Mouse (Mus musculus) embryonic facial prominence, embryonic 12.5 days (tissue): ENCODE results near the gene Dnal4. TPM values are rescaled to one million over a fixed set of nuclear protein-coding genes. Genes with fewer than 3 reads are reported as not detected.

Experiments used
- ATAC-seq: fragments of 200-750 bp; cut with Nextera tagmentation; 2 replicates; pipeline ENCODE4 v1.8.0; 2017; ENCODE audit not compliant: insufficient number of reproducible peaks, insufficient read depth, low FRiP score, low TSS enrichment
- H3K27ac ChIP-seq: fragments of 300-500 bp; sonication (generic); 2 replicates; pipeline ENCODE4 v1.5.1; 2016; ENCODE audit warnings: mild to moderate bottlenecking
- H3K27me3 ChIP-seq: fragments of 300-500 bp; sonication (generic); 2 replicates; pipeline ENCODE4 v1.6.1; 2016; ENCODE audit warnings: mild to moderate bottlenecking, moderate library complexity
- H3K36me3 ChIP-seq: fragments of 300-500 bp; sonication (generic); 2 replicates; pipeline ENCODE4 v1.6.1; 2016; ENCODE audit warnings: mild to moderate bottlenecking
- H3K4me1 ChIP-seq: fragments of 300-500 bp; sonication (generic); 2 replicates; pipeline ENCODE4 v1.6.1; 2016
- H3K4me2 ChIP-seq: fragments of 300-500 bp; sonication (generic); replicated peaks from 2 replicates; pipeline ENCODE4 v1.6.1; 2016; ENCODE audit warnings: mild to moderate bottlenecking, moderate library complexity
- H3K4me3 ChIP-seq: fragments of 300-500 bp; sonication (generic); 2 replicates; pipeline ENCODE4 v1.5.1; 2016; ENCODE audit warnings: mild to moderate bottlenecking
- H3K9ac ChIP-seq: fragments of 300-500 bp; sonication (generic); 2 replicates; pipeline ENCODE4 v1.6.1; 2016; ENCODE audit warnings: mild to moderate bottlenecking, moderate library complexity
- H3K9me3 ChIP-seq: fragments of 300-500 bp; sonication (generic); 2 replicates; pipeline ENCODE4 v1.6.1; 2016; ENCODE audit warnings: mild to moderate bottlenecking, moderate library complexity
- WGBS: fragments of 180-500 bp; shearing (Covaris S2); methylation state at CpG from one replicate; pipeline ENCODE4 v1.1.7; 2016; 5-methylcytosine and 5-hydroxymethylcytosine counted together
- polyA plus RNA-seq: library from polyadenylated mRNA; unstranded; fragments of >200 nt; fragmentation: Nextera tagmentation; extraction: Ambion mirVana; gene quantifications from 2 replicates; pipeline ENCODE4 v1.2.1, GENCODE M21; 2016

The Dnal4 gene
- polyA plus RNA-seq, 1 experiment from 2014 or later = 70.3 TPM

DNA sequence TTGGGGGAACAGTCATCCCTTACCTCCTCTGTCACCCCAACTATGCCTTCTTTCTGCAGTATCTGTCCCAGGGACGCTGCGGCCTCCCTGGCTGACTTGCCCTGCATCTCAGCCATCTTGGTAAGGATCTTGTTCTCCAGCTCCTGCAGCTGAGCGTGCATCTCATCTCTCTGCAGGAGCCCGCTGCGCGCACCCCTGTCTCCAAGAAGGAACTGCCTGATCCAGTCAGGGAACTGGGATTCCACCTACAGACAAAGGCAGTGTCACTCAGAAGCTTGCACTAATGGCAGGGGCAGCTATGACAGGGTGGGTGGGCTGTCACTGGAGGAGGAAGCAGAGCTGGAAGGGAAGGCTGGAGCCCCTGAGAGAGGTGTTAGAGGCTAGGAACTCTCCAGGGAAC, 49.8 kb downstream of the Dnal4 start:
- 81% methylated on average over 6 of the region's 6 CpGs for WGBS
- Histone ChIP-seq H3K9ac (no peak overlapping the region), H3K27ac (no peak overlapping the region), H3K4me3 (no peak overlapping the region), H3K4me1 (no peaks in the 10 kb centered on the region), H3K4me2 (no peak overlapping the region), H3K27me3 (no peaks in the 10 kb centered on the region), H3K9me3 (no peaks in the 10 kb centered on the region), H3K36me3 (peaks cover 84% of the 10 kb centered on the region)
- no peak for ATAC-seq

DNA sequence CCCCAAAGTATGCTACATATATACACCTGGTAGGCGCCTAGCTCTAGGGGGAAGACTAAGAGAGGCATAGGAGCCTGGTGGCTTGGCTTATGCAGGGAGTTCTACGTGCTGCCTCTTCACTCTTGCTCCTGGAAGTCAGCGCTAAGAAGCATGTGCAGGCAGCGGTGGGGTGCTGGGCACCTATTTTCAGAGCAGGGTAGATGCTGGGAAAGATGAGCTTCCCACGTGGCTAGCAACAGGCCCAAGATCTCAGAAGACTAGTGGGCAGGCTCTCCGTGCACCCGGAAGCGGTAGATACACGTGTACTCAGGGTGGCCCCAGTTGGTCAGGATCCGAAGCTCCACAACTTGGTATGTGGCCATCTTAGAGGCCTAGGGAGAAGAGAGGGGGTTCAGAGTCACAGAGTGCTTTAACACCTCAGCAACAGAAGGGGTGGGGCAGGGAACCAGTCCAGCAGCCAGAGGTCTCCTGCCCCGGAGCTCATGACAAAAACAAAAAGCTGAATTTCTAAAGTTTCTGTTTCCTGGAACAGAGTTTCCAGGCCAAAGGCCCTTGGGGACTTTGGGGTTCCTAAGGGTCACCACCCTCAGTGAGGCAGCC, 52.4 kb downstream of the Dnal4 start:
- no peak for ATAC-seq
- Histone ChIP-seq H3K4me2 (no peak overlapping the region), H3K36me3 (peaks cover 79% of the 10 kb centered on the region), H3K4me3 (no peak overlapping the region), H3K27me3 (no peaks in the 10 kb centered on the region), H3K4me1 (no peaks in the 10 kb centered on the region; the same call in 1 of the 2 replicates), H3K27ac (no peak overlapping the region), H3K9ac (no peak overlapping the region), H3K9me3 (no peaks in the 10 kb centered on the region)
- WGBS = 88% methylated on average over 11 of the region's 11 CpGs

DNA sequence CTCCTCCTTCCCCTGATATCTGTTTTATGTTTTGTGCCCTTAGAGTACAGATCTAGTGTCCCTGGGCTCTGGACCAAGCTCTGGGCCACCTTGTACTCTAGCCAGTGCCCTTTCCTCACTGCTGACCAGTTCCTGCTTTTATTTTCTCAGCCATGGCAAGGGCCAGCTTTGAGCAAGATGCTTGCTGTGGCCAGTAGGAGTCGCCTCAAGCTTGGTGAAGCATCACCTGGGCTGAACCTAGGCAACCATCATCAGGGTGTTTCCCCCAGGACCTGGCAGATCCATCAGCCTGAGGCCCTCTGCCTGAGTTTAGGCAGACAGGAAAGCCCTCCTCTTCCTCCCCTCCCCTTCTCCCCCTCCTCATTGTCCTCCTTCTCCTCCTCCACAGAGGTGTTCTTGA, 54.2 kb downstream of the Dnal4 start:
- Histone ChIP-seq H3K9ac (no peak overlapping the region), H3K27ac (no peak overlapping the region), H3K36me3 (peaks cover 80% of the 10 kb centered on the region), H3K27me3 (no peaks in the 10 kb centered on the region), H3K4me1 (no peaks in the 10 kb centered on the region; the same call in 1 of the 2 replicates), H3K9me3 (no peaks in the 10 kb centered on the region), H3K4me3 (no peak overlapping the region), H3K4me2 (no peak overlapping the region)
- no peak for ATAC-seq
- 31% methylated on average over 1 of the region's 1 CpGs for WGBS

DNA sequence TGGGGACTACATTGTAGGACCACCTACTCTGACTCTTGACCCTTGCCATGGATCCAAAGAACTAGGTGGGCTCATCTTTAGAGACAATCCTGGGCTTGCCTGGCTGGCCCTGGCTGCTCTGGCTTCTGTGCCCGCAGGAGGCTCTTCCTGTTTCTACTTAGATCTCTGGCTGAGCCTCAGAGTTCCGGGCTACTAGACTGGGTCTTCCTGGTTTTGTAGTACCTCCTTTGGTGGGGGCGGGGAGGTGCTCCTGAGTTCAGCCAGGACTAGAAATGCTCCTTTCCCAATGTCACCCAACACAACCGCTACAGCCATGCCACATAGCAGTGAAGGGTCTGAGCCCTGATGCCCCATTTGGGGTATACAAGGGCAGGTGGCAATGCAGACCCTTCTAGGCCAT, 56.9 kb downstream of the Dnal4 start:
- H3K9ac ChIP-seq = no peak overlapping the region
- H3K27me3 ChIP-seq = no peaks in the 10 kb centered on the region
- no peak for ATAC-seq
- H3K4me3 ChIP-seq = no peak overlapping the region
- no peak overlapping the region for H3K4me2 ChIP-seq
- 80% methylated on average over 4 of the region's 4 CpGs for WGBS
- H3K9me3 ChIP-seq = no peaks in the 10 kb centered on the region
- peaks cover 77% of the 10 kb centered on the region for H3K36me3 ChIP-seq
- H3K27ac ChIP-seq = no peak overlapping the region; the same call in 1 of the 2 replicates
- no peaks in the 10 kb centered on the region; the same call in 1 of the 2 replicates for H3K4me1 ChIP-seq

DNA sequence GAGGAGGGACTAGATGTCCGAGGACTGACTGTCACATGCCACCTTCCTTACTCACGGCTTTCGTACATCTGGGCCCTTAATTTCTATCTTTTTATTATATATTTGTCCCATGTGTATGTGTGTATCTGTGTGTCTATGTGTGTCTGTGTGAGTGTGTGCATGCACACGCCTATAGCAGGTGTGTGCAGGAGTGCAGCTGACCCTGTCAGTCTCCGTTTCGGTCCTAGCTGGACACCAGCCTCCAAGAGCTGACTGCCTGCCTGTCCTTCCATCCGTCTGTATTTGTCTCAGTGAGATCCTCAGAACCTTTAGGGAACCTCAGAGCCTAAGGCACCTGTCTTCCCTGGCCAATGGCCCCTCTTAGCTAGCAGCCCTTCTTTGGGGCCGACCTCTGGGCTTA, 57.4 kb downstream of the Dnal4 start:
- Histone ChIP-seq H3K27me3 (no peaks in the 10 kb centered on the region), H3K27ac (no peak overlapping the region), H3K9ac (no peak overlapping the region), H3K4me2 (no peak overlapping the region), H3K9me3 (no peaks in the 10 kb centered on the region), H3K4me3 (no peak overlapping the region), H3K36me3 (peaks cover 77% of the 10 kb centered on the region), H3K4me1 (no peaks in the 10 kb centered on the region; the same call in 1 of the 2 replicates)
- 83% methylated on average over 8 of the region's 8 CpGs for WGBS
- ATAC-seq = no peak

DNA sequence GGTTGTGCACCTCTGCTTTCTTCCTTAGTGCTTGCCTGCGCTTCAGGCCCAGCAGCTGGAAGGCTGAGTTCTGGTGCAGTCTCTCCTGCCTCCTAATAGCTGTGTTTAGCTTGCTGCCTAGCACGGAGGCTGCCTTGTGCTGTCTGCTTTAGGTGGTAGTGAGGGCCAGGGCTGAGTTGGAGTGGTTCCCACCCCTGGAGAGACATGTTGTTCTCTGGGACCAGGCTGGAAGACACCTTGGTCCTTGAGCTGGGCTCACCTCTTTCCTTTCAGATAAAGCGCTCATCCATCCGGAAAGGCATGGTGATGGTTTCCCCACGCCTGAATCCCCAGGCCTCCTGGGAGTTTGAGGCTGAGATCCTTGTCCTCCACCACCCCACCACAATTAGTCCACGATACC, 60.9 kb downstream of the Dnal4 start:
- Histone ChIP-seq H3K27me3 (no peaks in the 10 kb centered on the region), H3K9me3 (no peaks in the 10 kb centered on the region), H3K4me3 (no peak overlapping the region), H3K27ac (no peak overlapping the region), H3K4me1 (no peaks in the 10 kb centered on the region; the same call in 1 of the 2 replicates), H3K9ac (no peak overlapping the region), H3K36me3 (peaks cover 96% of the 10 kb centered on the region), H3K4me2 (no peak overlapping the region)
- no peak for ATAC-seq
- 88% methylated on average over 6 of the region's 6 CpGs for WGBS

DNA sequence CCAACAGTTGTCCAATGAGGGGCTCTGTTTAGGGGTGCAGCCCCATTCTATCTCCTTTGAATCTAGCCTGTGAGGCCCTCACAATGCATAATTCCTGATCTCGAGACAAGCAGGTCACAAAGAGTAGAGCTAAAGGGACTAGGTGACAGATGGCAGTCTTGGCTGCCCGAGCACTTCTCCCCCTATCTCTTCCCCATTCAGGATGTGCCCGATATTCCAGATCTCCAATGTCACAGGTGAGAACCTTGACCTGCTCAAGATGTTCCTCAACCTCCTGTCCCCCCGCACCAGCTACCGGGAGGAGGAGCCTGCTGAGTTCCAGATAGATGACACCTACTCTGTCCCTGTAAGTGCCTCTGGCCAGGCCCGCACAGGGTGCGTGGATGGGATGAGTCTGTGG, 62.0 kb downstream of the Dnal4 start:
- Histone ChIP-seq H3K9ac (no peak overlapping the region), H3K36me3 (peaks cover 97% of the 10 kb centered on the region), H3K9me3 (no peaks in the 10 kb centered on the region), H3K27me3 (no peaks in the 10 kb centered on the region), H3K4me1 (no peaks in the 10 kb centered on the region), H3K4me3 (no peak overlapping the region), H3K27ac (no peak overlapping the region), H3K4me2 (no peak overlapping the region)
- ATAC-seq = no peak
- 88% methylated on average over 7 of the region's 7 CpGs for WGBS

Other genes with a start within 250 kb of the Dnal4 start
- gene Ddx17, start 231.1 kb downstream of the Dnal4 start, polyA plus RNA-seq = 72.0 and 73.1 TPM in 2 replicates
- gene Dmc1, start 172.7 kb downstream of the Dnal4 start, polyA plus RNA-seq = 1.3 and 1.5 TPM in 2 replicates
- 2.6 and 2.9 TPM in 2 replicates for gene Fam227a, start 118.9 kb downstream of the Dnal4 start, polyA plus RNA-seq
- 59.9 and 60.3 TPM in 2 replicates for gene Cby1, start 118.7 kb downstream of the Dnal4 start, polyA plus RNA-seq
- gene Tomm22, start 107.0 kb downstream of the Dnal4 start, polyA plus RNA-seq = 229 and 235 TPM in 2 replicates
- 30.1 and 32.7 TPM in 2 replicates for gene Josd1, start 89.9 kb downstream of the Dnal4 start, polyA plus RNA-seq
- gene Gtpbp1, start 87.0 kb downstream of the Dnal4 start, polyA plus RNA-seq = 41.5 and 43.6 TPM in 2 replicates
- 6.0 and 6.2 TPM in 2 replicates for gene Sun2, start 35.3 kb downstream of the Dnal4 start, polyA plus RNA-seq
- 4.1 and 4.6 TPM in 2 replicates for gene Nptxr, start 26.9 kb upstream of the Dnal4 start, polyA plus RNA-seq
- gene Npcd, start 56.4 kb upstream of the Dnal4 start, polyA plus RNA-seq = 0.60 TPM in 1 of 2 replicates, not detected in the other
- gene Cbx6, start 56.8 kb upstream of the Dnal4 start, polyA plus RNA-seq = 31.5 and 32.6 TPM in 2 replicates
- gene Apobec3, start 113.8 kb upstream of the Dnal4 start, polyA plus RNA-seq = 8.4 and 10.0 TPM in 2 replicates
- 1.9 and 3.2 TPM in 2 replicates for gene Cbx7, start 193.3 kb upstream of the Dnal4 start, polyA plus RNA-seq
- 3.2 and 3.4 TPM in 2 replicates for gene Pdgfb, start 237.1 kb upstream of the Dnal4 start, polyA plus RNA-seq